Mouse (Mus musculus): ENCODE data around the gene Snrnp70. TPM values are rescaled to one million over a fixed set of nuclear protein-coding genes. Genes with fewer than 3 reads are reported as not detected.

Gene Snrnp70
- 202 and 214 TPM in 2 replicates for polyA plus RNA-seq (2015; fragmentation: Nextera tagmentation; extraction: Ambion mirVana)

DNA sequence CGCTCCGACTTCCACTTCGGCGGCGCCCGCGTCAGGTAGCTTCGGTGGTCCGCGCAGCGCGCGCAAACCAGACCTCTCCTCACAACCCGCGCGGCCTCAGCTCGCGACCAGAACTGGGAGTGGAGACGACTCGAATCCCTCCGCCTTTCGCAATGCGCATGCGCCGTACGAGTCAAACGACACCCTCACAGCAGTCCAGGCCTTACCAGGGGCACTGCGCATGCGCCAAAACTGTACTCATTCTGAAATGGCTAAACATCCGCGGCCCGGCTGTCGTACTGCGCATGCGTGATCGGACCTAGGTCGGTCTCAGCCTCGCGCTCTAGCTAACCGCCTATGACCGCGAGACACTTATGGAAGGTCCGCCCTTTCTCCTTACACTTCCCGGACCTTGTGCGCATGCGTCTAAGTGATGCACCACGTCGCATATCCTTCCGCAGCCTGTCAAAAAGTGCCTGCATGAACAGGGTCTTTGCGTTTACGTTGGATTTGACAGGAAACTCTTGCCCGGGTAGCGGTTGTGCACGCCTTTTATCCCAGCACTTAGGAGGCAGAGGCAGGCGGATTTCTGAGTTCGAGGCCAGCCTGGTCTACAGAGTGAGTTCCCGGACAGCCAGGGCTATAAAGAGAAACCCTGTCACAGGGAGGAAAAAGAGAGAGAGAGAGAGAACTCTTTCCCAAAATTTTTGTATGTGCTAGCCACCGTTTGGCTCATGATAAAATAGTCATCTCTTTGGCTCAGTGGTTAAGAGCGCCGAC lies at the start of gene Snrnp70:
Gene Snrnp70, minus strand, starts transcription at position 165 of the 759 bp plus-strand sequence.
- Histone ChIP-seq H3K36me3 (replicated peaks) (peaks cover 13% of the 10 kb centered on the region), H3K4me3 (peak within 1 kb of the TSS; percentile 59), H3K4me2 (peak within 1 kb of the TSS; percentile 82), H3K9me3 (no peaks in the 10 kb centered on the region), H3K4me1 (peaks cover 22% of the 10 kb centered on the region), H3K27ac (peak within 1 kb of the TSS; percentile 92), H3K27me3 (replicated peaks) (no peaks in the 10 kb centered on the region), H3K9ac (peak within 1 kb of the TSS; percentile 74)
- peak; percentile 96 for ATAC-seq (replicated peaks)
- under 1% methylated on average over 60 of the region's 60 CpGs for WGBS

DNA sequence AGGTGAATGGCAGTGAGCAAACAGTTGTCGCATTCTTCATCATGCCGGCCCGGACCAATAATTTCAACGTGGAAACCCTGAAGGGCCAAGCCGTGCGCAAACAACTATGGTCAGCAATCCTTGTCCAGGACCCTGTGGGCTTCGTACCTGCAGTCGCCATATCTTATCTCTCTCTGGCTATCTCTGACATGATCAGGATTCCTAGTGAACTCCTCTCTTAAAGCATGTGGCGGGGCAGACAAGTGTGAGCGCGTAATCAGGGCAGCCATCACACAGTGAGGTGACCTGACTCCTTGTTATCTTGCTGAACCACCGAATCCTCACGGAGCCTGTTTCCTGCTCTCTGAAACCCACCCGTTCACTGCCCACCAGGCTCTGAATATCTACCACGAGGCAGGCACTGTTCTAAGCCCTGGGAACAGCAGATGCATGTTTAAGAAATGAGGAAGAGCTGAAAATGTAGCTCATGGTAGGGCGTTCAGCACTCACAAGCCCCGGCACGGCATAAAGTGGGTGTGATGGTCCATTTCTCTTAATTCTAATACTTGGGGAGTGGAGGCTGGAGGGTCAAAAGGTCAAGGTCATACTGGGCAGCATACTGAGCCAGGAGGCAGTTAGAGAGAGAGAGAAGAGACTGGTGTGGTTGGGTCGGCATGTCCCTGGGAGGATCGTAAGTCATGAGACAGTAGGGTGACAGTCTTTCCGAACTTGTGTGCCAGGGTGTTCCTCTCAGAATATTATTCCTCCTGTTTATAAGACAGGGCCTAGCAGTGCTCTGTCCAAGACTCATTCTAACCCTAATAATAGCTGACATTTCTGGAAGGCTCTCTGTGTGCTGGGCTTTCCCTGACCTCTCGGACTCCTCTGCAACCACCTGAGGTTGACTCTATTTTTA lies 48.2 kb upstream of the Snrnp70 start:
- Histone ChIP-seq H3K27ac (no peak overlapping the region), H3K9ac (no peak overlapping the region), H3K36me3 (replicated peaks) (peaks cover 10% of the 10 kb centered on the region), H3K4me3 (no peak overlapping the region), H3K27me3 (replicated peaks) (no peaks in the 10 kb centered on the region), H3K4me1 (no peaks in the 10 kb centered on the region), H3K4me2 (no peak overlapping the region), H3K9me3 (no peaks in the 10 kb centered on the region)
- no peak for ATAC-seq (replicated peaks)
- WGBS: 91% methylated on average over 22 of the region's 22 CpGs

DNA sequence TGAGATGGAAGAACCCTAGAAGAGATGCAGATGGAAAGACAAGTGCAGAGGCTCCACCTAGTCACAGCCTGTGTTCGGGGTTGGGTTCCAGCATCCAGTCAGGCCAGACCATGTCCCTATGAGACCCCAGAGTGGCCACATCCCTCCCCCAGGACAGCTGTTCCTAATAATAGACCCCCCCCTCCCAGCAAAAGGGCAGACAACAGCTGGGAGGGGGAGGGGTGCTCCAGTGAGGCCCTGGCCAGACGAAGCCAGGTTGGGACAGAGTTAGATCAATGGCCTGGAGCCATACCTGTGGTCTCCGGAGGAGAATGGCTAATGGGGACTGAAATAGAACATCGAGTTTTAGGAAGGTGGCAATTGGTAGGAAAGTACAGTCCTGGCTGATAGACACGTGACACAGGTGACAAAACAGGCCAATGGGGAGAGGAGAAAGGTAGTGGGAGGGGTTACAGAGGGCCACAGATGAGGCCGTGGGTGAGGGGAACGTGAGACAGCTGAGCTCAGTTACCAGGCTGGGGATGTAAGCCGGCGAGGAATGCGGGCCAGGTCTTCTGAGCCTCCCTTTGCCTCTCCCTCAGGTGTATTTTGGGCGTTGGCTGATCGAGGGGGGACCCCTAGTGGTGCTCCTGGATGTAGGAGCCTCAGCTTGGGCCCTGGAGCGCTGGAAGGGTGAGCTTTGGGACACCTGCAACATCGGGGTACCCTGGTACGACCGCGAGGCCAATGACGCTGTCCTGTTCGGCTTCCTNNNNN lies 42.2 kb upstream of the Snrnp70 start, which contains the start of gene Ruvbl2:
Gene Ruvbl2, minus strand, starts transcription at position 576 of the 756 bp plus-strand sequence.
- Histone ChIP-seq H3K4me2 (peak within 1 kb of the TSS; percentile 16), H3K27me3 (replicated peaks) (no peaks in the 10 kb centered on the region), H3K27ac (no peak within 1 kb of the TSS), H3K36me3 (replicated peaks) (0 out of 2 replicates have a peak, but pooled peaks cover 4% of the 10 kb centered on the region), H3K9ac (no peak within 1 kb of the TSS), H3K9me3 (no peaks in the 10 kb centered on the region), H3K4me3 (peak within 1 kb of the TSS; percentile 4; the same call in 1 of the 2 replicates), H3K4me1 (peaks cover 38% of the 10 kb centered on the region)
- ATAC-seq (replicated peaks): no peak
- WGBS: 30% methylated on average over 19 of the region's 19 CpGs

DNA sequence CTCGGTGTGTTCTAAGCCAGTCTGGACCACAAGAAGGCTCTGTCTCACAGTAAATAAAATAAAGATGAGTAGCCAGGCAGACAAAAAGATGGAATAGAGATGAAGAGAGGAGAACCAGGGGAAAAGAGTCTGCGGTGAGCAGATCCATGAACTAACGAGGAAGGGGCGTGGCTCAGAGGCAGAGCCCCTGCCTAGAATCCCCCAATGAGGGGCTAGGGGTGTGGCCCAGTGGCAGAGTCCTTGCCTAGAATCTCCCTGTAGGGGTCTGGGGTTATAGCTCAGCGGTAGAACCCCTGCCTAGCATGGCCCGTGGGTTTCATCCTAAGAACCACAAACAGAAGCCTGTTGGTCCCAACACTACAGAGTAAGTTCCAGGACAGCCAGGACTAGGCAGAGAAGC lies 41.5 kb upstream of the Snrnp70 start:
- Histone ChIP-seq H3K4me3 (no peak overlapping the region), H3K4me1 (peaks cover 41% of the 10 kb centered on the region), H3K27ac (no peak overlapping the region), H3K9ac (no peak overlapping the region), H3K9me3 (no peaks in the 10 kb centered on the region), H3K36me3 (replicated peaks) (0 out of 2 replicates have a peak, but pooled peaks cover 4% of the 10 kb centered on the region), H3K4me2 (no peak overlapping the region; the same call in 1 of the 2 replicates), H3K27me3 (replicated peaks) (no peaks in the 10 kb centered on the region)
- no peak for ATAC-seq (replicated peaks)
- WGBS: 36% methylated on average over 6 of the region's 6 CpGs

DNA sequence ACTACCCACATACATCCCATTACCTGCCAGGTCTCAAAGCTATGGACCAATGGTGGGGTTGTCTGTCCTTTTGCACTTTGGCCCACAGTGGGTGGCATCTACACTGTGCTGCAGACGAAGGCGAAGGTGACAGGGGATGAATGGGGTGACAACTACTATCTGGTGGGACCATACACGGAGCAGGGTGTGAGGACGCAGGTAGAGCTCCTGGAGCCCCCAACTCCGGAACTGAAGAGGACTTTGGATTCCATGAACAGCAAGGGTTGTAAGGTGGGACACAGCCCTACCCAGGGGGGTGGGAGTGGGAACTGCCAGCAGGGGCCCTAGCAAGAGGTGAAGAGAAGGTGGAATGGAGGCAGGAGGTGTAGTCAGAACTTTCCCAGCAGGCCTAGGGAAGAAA lies 40.9 kb upstream of the Snrnp70 start:
- H3K9ac ChIP-seq: no peak overlapping the region
- H3K27me3 ChIP-seq (replicated peaks): no peaks in the 10 kb centered on the region
- H3K36me3 ChIP-seq (replicated peaks): 0 out of 2 replicates have a peak, but pooled peaks cover under 1% of the 10 kb centered on the region
- H3K4me3 ChIP-seq: no peak overlapping the region
- no peaks in the 10 kb centered on the region for H3K9me3 ChIP-seq
- 94% methylated on average over 5 of the region's 5 CpGs for whole genome bisulfite sequencing
- H3K4me2 ChIP-seq: peak overlapping the region; percentile 63; the same call in 1 of the 2 replicates
- ATAC-seq (replicated peaks): no peak
- no peak overlapping the region for H3K27ac ChIP-seq
- peaks cover 41% of the 10 kb centered on the region for H3K4me1 ChIP-seq

DNA sequence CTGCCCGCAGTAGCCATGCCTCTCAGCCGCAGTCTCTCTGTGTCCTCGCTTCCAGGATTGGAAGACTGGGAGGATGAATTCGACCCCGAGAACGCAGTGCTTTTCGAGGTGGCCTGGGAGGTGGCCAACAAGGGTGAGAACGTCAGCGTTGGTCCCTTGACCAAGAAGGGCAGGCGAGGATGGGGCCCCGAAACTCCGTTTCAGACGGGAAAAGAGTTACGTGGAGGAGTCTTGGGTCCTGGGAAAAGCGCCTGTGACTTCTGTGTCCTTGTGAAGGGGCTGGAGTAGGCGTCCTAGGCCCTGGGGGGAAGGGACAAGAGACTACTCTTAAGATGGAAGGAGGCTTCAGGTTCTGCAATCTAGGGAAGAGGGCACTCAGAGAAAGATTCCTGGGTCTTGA lies 39.5 kb upstream of the Snrnp70 start:
- peak overlapping the region; percentile 67 for H3K27ac ChIP-seq
- peak overlapping the region; percentile 58 for H3K9ac ChIP-seq
- no peaks in the 10 kb centered on the region for H3K9me3 ChIP-seq
- H3K27me3 ChIP-seq (replicated peaks): no peaks in the 10 kb centered on the region
- H3K36me3 ChIP-seq (replicated peaks): no peaks in the 10 kb centered on the region
- peak overlapping the region; percentile 62 for H3K4me3 ChIP-seq
- 2% methylated on average over 16 of the region's 16 CpGs for WGBS
- H3K4me1 ChIP-seq: peaks cover 41% of the 10 kb centered on the region
- ATAC-seq (replicated peaks): peak; percentile 46
- H3K4me2 ChIP-seq: peak overlapping the region; percentile 63

DNA sequence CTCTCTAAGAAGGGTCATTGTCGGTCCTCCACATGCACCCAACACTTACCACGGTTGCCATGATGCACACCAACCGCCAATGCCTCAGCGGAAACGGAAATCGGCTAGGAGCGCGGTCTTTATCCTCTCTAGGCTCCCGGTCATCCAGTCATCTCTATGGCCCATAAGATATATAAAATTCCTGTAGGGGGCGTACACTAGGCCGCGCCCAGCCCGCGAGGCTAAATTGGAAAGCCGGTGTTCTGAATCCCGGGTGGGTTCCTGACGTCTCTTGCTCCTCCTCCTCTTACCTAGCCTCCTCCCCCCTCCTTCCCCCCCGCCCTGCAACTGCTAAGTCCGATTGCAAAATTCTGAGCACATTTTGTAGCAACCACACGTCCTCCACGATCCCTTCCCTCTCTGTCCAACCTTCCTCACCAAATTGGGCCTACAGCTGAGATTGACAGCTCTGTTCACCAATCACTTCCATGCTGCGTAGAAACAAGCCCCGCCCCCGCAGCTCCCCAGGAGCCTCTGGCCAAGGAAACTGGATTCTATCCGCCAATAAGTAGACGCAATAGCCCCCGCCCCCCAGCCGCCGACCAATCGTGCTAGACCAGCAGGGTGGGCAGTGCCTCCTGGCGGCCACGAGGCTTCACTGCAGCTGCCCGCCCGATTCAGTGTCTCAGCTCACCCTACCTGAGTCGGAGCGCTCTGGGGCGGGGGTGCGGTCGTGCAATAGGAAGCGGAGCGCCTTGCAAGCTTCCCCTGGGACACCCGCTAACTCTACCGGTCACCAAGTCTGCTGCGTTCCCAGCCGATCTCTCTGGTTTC lies 38.9 kb upstream of the Snrnp70 start, which contains the start of gene Gys1:
Gene Gys1, plus strand, starts transcription at position 642 of the 813 bp plus-strand sequence.
- H3K27ac ChIP-seq: peak within 1 kb of the TSS; percentile 88
- peak within 1 kb of the TSS; percentile 62 for H3K4me3 ChIP-seq
- H3K9ac ChIP-seq: peak within 1 kb of the TSS; percentile 72
- peak within 1 kb of the TSS; percentile 94 for H3K4me2 ChIP-seq
- peak; percentile 96 for ATAC-seq (replicated peaks)
- H3K9me3 ChIP-seq: no peaks in the 10 kb centered on the region
- H3K36me3 ChIP-seq (replicated peaks): peaks cover under 1% of the 10 kb centered on the region; the same call in 1 of the 2 replicates
- WGBS: under 1% methylated on average over 45 of the region's 45 CpGs
- peaks cover 41% of the 10 kb centered on the region for H3K4me1 ChIP-seq
- H3K27me3 ChIP-seq (replicated peaks): no peaks in the 10 kb centered on the region

DNA sequence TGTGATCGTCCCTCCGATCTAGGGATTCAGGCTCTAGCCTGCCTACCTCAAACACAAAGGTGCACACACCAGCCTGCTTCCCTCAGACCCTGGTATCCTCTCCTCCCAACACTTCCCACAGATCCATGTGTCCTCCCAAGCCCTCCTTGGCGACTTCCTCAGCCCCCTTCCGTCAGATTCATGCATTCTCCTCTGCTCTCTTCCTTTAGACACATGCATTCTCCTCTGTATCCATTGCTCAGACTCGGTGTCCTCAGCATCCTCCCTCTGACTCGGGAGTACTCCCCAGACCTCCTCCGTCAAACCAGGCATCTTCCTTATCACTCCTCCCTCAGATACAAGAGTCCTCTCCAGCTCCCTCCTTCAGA lies 38.3 kb upstream of the Snrnp70 start:
- Histone ChIP-seq H3K27me3 (replicated peaks) (no peaks in the 10 kb centered on the region), H3K4me3 (peak overlapping the region; percentile 62), H3K4me2 (peak overlapping the region; percentile 94), H3K4me1 (peaks cover 41% of the 10 kb centered on the region), H3K9me3 (no peaks in the 10 kb centered on the region), H3K36me3 (replicated peaks) (peaks cover 7% of the 10 kb centered on the region), H3K27ac (peak overlapping the region; percentile 88), H3K9ac (peak overlapping the region; percentile 72)
- 2% methylated on average over 7 of the region's 7 CpGs for WGBS
- 0 out of 2 replicates have a peak, but pooled peaks have one; percentile 7 for ATAC-seq (replicated peaks)

DNA sequence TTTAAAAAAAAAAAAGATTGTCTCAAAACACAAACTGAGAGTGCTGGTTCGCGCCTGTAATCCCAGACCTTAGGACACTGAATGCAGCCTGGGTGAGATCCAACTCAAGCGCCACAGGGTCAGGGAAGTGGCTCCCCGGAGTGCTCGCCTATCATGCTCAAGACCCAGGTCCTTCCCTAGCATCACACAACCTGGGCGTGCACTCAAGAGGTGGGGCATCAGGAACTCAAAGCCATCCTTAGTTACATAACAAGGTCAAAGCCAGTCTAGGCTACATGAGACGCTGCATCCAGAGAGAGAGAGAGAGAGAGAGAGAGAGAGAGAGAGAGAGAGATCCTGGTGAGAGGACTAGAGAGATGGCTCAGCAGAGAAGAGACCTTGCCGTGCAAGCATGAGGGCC lies 31.0 kb upstream of the Snrnp70 start:
- no peaks in the 10 kb centered on the region for H3K9me3 ChIP-seq
- no peak overlapping the region for H3K4me2 ChIP-seq
- H3K27ac ChIP-seq: no peak overlapping the region
- WGBS: 95% methylated on average over 8 of the region's 8 CpGs
- no peaks in the 10 kb centered on the region; the same call in 1 of the 2 replicates for H3K27me3 ChIP-seq (replicated peaks)
- ATAC-seq (replicated peaks): no peak
- H3K36me3 ChIP-seq (replicated peaks): peaks cover 49% of the 10 kb centered on the region
- no peak overlapping the region for H3K4me3 ChIP-seq
- no peak overlapping the region for H3K9ac ChIP-seq
- no peaks in the 10 kb centered on the region for H3K4me1 ChIP-seq

DNA sequence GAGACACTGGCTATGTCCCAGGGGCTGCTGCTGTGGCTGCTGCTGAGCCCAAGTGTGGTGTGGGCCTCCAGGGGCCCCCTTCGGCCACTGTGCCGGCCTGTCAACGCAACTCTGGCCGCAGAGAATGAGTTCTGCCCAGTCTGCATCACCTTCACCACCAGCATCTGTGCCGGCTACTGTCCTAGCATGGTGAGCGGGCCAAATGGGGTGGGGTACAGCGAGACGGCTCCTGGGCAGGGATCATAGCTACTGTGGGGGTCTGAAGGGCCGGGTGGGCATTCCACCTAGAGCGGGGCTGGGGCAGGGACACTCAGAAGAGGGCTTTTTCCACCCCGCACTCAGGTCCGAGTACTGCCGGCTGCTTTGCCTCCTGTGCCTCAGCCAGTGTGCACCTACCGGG lies 25.7 kb upstream of the Snrnp70 start:
- no peak overlapping the region for H3K4me3 ChIP-seq
- H3K27me3 ChIP-seq (replicated peaks): peaks cover 48% of the 10 kb centered on the region
- H3K9ac ChIP-seq: no peak overlapping the region
- ATAC-seq (replicated peaks): no peak
- H3K4me2 ChIP-seq: no peak overlapping the region
- H3K36me3 ChIP-seq (replicated peaks): peaks cover 39% of the 10 kb centered on the region
- H3K9me3 ChIP-seq: no peaks in the 10 kb centered on the region
- no peaks in the 10 kb centered on the region for H3K4me1 ChIP-seq
- no peak overlapping the region for H3K27ac ChIP-seq
- 92% methylated on average over 14 of the region's 14 CpGs for WGBS

DNA sequence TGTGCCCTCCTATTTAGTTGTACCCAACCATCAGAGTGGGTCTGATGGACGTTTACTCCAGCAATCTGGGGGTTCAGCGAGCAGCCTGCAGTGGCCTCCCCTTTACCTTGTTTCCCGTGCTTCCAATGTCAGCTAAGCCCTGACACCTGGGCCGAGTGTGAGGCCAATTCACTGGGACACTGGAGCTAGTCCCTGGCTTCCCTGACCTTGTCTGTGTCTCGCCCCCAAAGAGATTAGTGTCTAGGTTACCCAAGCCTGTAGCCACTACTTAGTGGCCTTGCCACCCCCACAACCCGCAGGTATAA lies 25.0 kb upstream of the Snrnp70 start, which contains the start of gene Lhb:
Gene Lhb, plus strand, starts transcription at position 206 of the 305 bp plus-strand sequence.
- Histone ChIP-seq H3K4me2 (no peak within 1 kb of the TSS), H3K4me3 (no peak within 1 kb of the TSS), H3K4me1 (no peaks in the 10 kb centered on the region), H3K36me3 (replicated peaks) (peaks cover 39% of the 10 kb centered on the region), H3K27ac (no peak within 1 kb of the TSS), H3K9me3 (no peaks in the 10 kb centered on the region), H3K27me3 (replicated peaks) (peaks cover 54% of the 10 kb centered on the region), H3K9ac (no peak within 1 kb of the TSS)
- WGBS: 71% methylated on average over 6 of the region's 6 CpGs
- ATAC-seq (replicated peaks): no peak

Data from midbrain, embryonic 15.5 days (tissue).